Mouse (Mus musculus) mature B cell (primary cell): ENCODE measurements around the gene Clspn.
"Not testable (repeated sequence)": the region's sequence is repeated elsewhere in the genome, so short reads cannot be mapped to it uniquely, and the experiment has no call there.

Source experiments
- in situ Hi-C: fragments of 300-500 bp; cut with MboI; formaldehyde crosslinking; loops from 2 replicates; pipeline ENCODE4 v1.14.3; 2019

Clspn gene

DNA sequence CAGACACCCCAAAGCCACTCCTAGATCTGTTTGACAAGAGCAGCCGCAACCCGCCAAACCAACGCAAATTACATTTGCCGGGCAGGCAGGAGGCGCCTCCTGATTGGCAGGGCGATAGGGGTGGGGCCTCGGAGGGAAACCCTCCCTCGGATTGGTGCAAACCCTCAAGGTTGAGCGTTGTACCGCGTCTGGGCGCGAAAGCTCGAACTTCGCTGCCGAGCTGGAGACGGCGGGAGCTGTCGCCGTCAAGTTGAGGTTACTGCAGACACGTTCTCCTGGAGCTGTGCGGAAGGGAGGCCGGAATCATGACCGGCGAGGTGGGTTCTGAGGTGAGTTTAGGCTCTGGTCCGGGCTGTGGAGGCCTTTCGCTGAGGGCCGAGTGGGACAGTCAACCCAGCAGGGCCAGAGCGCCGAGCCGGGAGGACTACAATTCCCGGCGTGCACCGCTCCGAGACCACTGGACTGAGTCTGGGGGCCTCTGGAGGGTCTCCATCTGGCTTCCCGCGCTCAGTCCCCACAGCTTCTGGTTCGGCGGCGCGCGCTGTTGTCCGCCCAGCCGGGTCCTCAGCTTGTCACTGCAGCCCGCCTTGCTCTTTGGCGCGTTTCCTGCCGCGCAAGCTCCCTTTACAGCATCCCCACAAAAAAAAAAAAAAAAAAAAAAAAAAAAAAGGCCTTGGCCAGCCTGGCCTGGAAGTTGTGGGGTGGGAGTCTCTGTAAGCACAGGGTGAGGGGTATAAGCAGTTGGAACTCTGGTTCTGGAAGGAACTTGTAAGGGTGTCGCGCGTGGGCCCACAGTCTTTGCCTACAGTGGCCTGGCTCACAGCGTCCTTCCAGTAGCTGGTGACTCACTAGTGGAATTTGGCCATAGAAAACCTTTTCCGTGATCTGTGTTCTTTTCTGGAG is at the start of gene Clspn:
TSS of gene Clspn (plus strand) at position 127 of the 903 bp plus-strand sequence.
- in situ Hi-C loops: loop anchor here (10.0 kb wide), 1 partner anchor 188 kb away; no protein-coding TSS in a partner anchor

DNA sequence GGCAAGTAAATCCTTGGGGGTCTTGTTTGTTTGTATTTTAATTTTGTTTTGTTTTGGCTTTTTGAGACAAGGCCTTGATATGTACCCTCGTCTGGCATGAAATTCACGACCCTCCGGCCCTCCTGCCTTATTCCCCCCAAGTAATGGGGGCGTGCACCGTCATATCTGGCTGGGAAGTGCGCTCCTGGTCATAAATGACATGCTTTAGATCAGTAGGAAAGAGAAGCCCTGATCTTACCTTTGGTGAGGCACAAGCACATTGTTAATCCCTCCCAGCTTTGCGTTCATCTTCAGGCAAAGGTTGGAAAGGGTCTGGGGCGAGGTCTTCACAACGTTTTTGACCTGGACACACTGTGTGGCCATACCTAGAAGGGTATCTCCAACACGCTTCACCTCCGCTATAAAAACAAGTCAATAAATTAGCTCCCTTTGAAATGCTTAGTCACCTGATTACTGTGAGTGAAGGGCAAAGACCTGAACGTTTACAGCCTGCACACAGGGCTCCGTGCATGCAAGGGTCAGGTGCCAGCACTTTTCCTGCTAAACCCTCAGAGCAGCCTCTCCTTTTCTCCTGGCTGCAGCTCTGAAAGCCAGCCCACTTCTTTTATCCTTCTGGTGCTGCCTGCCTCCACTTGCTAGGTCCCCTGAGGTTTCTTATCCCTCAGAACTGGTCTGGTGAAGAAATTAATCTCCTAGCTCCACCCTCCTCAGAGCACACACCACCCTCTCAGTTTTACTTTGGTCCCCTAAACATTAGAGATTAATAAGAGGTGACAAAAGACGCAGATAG is 48.4 kb upstream of the Clspn start:
- in situ Hi-C loops: no loop called here

DNA sequence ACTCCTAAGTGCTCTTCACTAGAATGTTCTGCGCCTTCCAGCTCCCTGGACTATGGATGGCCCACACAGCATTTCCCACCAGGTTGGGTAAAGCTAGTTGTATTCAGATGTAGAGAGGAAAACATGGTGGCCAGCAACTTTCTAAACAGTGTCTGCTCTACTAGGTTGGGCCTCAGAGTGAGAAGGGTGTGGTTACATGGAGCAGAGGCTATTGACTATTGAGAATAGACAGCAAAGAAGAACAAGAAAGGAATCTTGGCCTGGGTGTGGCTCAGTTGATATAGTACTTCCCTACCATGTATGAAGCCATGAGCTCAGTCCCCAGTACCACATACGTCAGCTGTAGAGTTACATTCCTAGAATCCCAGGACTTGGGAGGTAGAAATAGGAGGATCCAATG is 47.7 kb upstream of the Clspn start:
- in situ Hi-C loops: no loop called here

DNA sequence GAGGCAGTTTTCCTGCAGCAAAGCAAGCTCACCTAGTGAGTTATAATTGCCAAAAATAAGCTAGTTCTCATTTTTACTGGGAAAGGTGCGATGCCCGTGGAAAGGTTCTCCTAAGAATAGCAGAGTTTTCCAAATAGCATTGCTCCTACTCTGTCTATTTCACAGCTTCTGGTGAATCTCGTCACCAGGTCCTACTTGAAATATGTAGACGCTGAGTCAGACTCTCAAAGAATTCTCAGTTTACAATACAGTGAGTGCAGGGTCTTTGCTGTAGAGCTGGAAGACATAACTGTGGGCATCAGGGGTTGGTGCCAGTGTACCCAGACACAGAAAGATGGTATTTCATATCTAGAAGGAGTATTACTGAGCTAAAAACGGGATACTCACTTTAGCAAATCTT is 45.7 kb upstream of the Clspn start:
- in situ Hi-C loops: no loop called here

DNA sequence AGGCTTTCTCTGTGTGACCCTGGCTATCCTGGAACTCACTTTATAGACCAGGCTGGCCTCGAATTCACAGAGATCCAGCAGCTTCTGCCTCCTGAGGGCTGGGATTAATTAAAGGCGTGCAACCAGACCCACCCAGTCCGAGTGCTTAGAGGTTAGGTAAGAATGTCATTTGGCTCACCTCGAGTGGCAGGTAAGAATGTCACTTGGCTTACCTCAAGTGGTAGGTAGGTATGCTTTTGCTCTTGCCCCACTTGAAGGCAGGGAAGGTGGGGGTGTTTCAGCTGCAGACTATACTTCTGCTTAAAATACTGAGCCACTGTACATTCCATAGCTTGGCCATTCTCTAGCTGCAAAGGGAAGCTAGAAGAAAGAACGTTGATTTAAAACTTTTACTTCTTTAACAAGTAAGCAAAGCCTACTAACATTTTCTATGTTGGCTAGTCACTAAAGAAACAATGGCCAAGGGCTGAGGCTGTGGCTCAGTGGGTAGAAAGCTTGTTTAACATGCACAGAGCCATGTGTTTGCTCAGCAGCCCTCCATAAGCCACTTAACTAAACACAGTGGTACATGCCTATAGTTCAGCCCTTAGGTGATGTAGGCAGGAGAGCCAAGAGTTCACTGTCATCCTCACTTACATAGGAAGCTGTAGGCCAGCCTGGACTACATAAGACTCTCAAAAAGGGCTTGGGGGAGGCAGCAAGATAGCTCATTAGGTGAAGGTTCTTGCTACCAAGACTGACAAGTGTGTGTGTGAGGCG is 44.2 kb upstream of the Clspn start:
- in situ Hi-C loops: no loop called here

DNA sequence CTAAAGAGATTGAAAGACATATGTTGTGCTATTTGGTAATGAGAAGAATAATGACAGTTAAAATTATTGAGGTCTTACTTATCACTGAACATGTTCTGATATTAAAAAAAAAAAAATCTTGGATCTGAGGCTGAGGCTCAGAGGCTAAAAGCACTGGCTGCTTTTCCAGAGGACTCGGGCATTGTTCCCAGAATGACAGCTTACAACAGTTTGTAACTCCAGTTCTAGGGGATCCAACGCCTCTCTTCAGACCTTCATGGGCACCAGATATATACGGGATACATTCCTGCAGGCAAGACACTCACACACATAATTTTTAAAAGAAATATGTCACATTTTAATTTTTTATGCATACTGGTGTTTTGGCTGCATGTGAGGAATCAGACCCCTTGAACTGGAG is 30.6 kb upstream of the Clspn start:
- in situ Hi-C loops: no loop called here

DNA sequence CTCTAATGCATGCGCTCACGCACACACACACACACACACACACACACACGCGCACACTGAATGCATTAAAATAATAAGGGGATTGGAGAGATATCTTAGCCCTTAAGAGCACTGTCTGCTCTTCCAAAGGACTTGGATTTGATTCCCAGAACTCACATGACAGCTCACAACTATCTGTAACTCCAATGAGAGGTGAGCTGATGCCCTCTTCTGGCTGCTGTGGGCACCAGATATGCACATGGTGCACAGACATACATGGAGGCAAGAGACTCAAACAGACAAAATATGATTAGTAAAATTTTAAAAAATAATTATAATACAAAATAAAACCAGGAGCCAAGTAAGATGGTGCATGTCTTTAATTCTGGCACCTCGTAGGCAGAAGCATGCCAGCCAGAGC is 29.9 kb upstream of the Clspn start:
- in situ Hi-C loops: no loop called here

DNA sequence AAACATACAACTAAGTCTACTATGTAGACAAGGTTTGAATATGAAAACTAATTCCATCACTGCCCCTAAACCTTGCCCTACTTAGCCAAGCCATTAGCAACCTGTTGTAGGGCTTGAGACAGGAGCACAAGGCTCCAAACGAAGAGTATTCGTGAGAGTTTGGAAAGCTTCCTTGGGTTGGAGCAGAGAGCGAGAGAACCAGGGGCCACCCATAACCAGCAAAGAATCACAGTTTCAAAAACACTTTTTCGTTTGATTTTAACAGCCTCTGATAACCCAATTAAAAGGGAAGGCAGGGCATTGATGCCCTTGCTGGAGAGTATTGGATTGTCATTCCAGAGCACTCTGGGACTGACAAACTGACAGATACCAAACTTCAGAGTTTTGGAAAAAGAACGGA is 24.4 kb upstream of the Clspn start:
- in situ Hi-C loops: no loop called here

DNA sequence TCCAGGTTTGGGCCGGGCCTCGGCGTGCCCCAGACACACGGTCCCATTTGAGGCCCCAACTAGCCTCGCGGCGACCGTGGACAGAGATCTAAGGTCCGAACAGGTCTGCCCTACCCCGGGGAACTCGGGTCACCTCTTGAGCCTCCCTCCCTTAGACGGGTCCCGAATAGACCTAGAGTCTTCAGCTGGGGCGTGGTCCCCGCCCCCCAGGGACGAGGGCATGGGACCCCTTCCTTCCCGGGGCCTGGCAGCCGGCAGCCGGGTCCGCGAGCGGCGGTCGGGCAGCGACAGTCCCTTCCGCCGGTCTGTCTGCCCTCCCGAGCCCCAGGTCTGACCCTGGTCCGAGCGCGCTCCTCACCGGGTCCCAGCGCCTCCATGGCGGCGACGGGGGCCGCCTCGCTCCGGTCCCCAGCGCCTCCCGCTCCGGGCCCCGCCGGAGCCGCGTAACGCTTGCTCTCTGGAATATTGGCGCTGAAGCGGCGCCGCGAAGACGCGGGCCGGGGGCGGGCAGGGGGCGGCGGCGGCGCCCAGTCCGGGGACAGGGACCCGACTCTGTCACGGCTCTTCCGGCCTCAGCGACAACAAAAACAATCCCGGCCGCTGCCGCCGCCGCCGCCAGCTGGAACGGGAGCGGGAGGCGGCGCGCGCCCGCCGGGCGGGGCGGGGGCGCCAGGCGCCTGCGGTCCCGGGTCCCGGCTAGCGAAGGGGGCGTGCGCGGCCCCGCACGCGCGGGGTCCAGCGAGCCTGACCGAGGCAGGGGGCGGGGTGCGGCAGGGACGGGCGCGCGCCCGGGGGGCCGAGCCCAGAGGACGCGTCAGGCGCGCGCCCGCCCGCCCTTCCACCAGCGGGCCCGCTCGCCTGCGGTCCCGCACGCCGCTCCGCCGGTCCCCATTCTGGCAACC is 23.7 kb upstream of the Clspn start, which contains the start of gene Ago4:
TSS of gene Ago4 (minus strand) at position 646 of the 902 bp plus-strand sequence.
- in situ Hi-C loops: no loop called here

DNA sequence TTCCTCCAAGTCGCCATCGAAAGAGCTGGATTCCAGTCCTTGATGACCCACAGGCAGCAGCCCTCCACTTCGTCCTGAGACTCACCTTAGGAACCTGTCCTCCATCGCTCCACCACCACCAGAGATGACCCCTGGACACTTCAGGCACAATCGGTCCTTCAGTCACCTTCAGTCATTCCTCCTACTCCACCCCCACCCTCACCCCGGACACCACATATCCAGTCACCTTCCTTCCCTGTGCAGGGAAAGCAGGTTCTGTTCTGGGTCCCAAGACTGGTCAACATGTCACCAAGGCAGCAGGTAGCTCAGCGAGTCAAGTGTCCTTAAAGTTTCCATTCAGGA is 23.0 kb upstream of the Clspn start:
- in situ Hi-C loops: no loop called here

DNA sequence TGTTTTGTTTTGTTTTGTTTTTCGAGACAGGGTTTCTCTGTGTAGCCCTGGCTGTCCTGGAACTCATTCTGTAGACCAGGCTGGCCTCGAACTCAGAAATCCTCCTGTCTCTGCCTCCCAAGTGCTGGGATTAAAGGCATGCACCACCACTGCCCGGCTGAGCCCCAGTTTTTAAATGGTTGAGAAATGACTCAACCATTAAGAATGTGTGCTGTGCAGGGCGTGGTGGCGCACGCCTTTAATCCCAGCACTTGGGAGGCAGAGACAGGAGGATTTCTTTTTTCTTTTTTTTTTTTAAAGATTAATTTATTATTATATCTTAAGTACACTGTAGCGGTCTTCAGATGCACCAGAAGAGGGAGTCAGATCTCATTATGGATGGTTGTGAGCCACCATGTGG is 21.1 kb upstream of the Clspn start:
- in situ Hi-C loops: not testable (repeated sequence)

DNA sequence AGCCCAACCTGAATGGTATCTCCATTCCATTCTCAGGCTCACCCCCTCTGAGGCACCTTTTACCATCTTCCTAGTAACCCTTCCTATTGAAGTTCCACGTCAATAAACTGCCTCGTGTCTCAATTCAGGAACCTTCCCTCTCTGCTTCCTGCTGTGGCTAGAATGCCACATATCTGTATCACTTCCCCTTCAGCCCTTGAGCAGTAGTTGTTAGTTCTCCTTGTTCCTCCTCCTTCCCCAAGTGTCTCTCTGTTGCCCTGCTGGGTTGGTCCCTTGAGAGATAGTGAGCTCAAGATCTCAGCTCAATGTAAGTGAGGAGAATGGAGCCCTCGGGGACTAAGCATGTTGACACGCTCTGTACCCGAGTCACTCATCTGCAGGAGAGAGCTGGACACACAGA is 19.9 kb upstream of the Clspn start:
- in situ Hi-C loops: no loop called here

DNA sequence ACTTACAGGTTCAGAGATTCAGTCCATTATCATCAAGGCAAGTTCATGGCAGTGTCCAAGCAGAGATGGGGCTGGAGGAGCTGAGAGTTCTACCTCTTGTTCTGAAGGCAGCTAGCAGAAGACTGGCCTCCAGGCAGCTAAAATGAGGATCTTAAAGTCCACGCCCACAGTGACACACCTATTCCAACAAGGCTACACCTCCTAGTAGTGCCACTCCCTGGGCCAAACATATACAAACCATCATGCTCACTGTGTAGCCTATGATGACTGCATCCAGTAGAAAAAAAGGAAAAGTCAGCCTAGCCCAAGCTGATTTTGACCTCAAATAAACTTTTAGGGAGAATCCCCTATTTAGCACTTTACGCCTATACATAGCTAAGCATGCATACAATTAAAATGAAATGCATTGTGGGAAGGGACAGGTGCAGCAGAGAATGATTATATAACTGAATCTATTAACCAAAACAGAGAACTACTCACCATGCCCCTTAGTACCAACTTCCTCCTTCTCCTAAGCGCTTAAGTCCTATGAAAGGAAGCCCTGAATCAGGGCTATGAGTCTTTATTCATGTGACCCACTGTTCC is 16.2 kb upstream of the Clspn start:
- in situ Hi-C loops: no loop called here

DNA sequence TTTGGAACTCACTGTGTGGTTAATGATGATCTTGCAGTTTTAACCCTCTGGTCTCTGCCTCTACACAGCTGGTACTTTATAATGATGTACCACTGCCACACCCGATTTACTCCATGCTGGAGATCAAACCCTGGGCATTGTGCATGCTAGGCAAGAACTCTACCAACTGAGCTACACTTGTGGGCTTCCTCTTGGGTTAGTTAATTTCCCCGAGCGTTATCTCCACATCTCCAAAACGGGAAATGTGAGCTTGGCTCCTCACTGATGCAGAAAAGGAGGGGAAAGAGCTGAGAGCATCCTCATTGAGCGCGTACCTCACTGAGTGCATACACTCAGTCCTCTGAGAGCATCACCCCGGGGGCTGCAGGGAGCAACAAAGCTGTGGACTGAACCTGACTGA is 13.9 kb upstream of the Clspn start:
- in situ Hi-C loops: no loop called here

DNA sequence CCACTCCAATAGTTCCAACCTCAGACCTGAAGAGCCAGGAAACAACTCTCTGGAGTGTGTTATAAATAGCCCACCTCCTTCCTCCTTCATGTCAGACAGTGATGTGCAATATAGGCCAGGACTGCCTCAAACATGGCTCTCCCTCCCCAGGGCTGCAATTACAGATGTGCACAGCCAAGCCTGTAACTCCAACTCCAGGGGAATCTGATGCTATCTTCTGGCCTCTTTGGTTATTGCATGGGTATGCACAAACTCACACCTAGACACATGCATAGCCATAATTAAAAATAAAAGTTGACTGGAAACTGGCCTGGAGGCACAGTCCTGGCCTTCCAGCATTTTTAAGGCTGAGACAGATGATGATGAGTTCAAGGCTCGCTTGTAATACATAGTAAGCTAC is 11.7 kb upstream of the Clspn start:
- in situ Hi-C loops: no loop called here

DNA sequence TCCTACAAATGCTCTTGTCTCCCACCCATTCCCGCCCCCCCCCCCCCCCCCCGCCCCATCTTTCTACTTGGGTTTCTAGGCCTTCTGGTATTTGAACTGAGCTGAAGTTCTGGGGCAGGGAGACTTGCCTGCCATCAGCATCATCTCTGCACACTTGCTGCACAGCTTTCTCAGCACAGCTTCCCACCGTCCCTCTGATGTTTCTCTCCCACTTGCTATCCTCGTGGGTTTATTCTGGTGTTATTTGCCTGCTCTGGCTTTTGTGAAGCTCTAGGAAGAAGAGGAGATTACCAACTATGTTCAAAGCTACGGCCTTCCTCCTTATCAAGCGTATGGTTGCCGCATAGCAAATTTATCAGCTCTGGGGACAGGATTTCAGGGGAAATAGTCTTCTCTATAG is 11.0 kb upstream of the Clspn start:
- in situ Hi-C loops: no loop called here

DNA sequence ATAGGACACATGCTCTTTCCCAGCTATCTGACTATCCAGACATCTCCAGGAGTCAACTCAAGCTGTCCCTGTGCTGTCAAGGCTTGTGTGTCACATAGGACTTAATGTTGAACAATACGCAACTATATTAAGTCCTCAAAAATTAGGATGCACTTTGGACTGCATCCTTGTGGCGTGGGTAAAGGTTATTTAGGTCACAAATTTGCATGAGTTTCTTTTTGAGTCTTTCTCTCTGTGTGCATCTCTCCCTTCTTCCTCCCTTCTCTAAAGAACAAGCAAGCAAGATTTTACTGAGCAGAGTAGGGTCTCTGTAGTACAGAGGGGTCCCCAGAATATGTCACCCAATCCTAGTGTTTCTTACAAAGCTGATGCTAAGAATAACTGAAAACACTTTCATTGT is 10.6 kb upstream of the Clspn start:
- in situ Hi-C loops: no loop called here

DNA sequence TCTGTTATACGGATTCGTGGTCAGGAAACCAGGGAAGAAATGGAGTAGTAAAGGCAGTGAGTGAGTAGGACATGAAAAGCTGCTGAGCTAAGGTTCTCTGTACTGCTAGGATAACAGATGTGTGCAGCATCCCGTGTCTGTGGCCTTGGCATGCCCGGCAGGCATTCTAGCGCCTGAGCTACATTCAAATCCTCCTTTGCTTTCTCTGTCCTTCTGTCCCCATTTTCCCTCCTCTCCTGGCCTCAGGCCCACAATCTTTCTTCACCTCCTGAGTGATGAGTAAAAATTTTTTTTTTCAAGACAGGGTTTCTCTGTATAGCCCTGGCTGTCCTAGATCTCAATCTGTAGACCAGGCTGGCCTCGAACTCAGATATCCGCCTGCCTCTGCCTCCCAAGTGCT is 4.6 kb upstream of the Clspn start:
- in situ Hi-C loops: loop anchor here (10.0 kb wide), 1 partner anchor 193 kb away; no protein-coding TSS in a partner anchor

DNA sequence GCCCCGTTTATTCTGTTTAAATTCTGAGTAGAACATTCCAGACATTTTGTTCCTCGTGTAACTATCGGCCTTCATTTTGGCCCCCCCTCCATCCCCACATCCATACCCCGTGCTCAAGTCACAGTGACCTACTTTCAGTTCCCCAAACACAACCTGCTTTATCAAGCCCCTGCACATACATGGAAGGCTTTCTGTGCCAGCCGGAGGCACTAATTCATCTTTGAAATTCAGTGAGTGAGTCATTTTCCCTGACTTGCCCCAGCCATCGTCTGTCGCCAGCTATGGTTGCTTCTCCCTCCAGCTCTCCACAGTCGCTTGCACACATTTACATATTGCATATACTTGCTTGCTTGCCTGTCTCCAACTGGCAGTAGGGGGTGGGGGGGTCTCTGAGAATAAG is 3.6 kb upstream of the Clspn start:
- in situ Hi-C loops: loop anchor here (10.0 kb wide), 1 partner anchor 192 kb away; no protein-coding TSS in a partner anchor

DNA sequence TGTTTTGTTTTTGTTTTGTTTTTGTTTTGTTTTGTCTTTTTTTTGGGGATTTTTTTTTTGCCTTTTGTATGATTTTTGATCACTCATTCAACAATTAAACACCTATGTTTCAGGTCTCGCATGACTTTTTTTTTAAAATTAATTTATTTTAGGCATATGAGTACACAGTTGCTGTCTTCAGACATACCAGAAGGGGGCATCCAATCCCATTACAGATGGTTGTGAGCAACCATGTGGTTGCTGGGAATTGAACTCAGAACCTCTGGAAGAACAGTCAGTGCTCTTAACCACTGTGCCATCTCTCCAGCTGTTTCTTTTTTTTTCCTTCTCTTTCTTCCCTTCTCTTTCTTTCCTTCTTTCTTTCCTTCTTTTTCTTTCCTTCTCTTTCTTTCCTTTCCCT is 3.0 kb upstream of the Clspn start:
- in situ Hi-C loops: loop anchor here (10.0 kb wide), 1 partner anchor 191 kb away; no protein-coding TSS in a partner anchor

DNA sequence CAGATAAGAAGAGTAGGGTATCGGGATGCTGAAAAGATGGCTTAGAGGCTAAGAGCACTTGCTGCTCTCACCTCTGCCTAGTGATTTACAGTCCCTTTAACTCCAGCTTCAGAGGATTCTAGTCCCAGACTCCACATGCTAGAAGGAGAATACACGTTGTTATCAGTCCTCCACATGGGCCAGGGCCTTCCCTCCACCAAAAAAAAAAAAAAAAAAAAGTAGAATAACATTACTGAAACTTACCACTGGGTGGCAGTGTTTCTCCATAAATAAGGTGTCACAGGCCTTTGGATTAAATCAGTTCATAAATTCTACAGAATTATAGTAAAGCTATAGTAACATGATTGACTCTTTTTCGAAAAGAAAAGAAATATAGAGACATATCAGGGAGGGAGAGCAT is 2.3 kb upstream of the Clspn start:
- in situ Hi-C loops: loop anchor here (10.0 kb wide), 1 partner anchor 190 kb away; no protein-coding TSS in a partner anchor
